Mouse (Mus musculus): ENCODE data around the gene Med18. TPM values are rescaled to one million over a fixed set of nuclear protein-coding genes. Genes with fewer than 3 reads are reported as not detected.
A peak's percentile ranks its signal among the peaks of the same experiment; 100 is the strongest.
"Not testable (repeated sequence)": the region's sequence is repeated elsewhere in the genome, so short reads cannot be mapped to it uniquely, and the experiment has no call there.

Med18 gene
- total RNA-seq, 1 experiment from 2014 or later, result 16.4 TPM

DNA sequence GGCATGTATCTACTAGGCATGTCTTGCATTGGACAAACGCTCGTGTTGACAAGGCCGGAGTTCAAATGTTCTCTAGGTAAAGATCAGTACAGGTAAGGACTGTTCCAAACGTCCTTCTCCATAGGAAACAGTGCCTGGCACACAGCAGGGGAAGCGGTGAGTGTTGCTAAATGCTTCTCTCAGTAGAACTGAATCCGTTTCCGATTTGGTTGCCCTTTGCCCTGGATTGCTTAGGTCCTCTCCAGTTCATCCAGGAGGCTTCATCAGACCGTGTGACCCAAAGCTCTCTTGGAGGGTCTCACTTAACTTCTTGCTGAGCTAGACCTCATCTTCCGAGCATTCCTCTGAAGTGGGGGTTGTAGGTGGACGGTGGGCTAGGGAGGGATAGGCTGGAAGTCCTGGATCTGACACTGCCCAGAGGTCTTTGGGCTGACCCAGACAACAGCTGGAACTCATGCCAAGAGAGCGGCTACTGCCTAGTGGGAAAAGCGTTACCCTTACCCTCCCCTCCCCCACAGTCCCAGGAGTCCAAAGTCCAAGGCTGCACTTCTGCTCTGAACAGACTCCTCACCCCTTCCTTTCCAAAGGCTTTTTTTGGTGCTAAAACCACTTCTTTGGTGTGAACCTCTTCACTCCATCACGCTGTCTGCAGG, 19.4 kb upstream of the Med18 start:
- no peak for ATAC-seq (replicated peaks; ENCODE audit: low read depth, poor library complexity, severe bottlenecking)

DNA sequence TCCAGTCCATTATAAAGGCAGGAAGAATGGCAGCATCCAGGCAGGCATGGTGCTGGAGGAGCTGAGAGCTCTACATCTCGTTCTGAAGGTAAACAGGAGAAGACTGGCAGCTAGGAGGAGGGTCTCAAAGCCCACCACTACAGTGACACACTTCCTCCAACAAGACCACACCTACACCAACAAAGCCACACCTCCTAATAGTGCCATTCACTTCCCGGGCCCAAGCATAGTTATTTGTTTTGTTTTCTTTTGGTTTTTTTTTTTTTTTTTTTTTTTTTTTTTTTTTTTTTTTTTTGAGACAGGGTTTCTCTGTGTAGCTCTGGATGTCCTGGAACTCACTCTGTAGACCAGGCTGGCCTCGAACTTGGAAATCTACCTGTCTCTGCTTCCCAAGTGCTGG, 18.4 kb upstream of the Med18 start:
- not testable (repeated sequence) for ATAC-seq (replicated peaks; ENCODE audit: low read depth, poor library complexity, severe bottlenecking)

DNA sequence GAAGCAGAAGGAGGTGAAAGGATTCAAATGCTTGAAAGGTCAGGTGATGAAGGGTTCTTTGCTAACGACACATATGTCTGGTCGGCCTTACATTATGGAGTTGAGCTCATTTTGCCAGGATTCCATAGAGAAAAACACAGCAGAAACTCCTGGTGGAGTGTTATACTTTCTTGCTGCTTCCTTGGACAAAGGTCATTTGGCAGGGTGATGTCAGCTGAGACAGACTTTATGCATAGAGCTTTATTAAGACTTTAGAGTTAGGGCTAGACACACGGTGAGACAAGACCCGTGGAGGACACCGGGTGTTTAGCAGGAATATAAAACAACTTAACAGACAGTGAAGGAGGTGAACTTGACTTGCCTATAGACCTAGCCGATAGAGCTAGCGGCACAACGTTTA, 14.1 kb upstream of the Med18 start:
- no peak for ATAC-seq (replicated peaks; ENCODE audit: low read depth, poor library complexity, severe bottlenecking)

DNA sequence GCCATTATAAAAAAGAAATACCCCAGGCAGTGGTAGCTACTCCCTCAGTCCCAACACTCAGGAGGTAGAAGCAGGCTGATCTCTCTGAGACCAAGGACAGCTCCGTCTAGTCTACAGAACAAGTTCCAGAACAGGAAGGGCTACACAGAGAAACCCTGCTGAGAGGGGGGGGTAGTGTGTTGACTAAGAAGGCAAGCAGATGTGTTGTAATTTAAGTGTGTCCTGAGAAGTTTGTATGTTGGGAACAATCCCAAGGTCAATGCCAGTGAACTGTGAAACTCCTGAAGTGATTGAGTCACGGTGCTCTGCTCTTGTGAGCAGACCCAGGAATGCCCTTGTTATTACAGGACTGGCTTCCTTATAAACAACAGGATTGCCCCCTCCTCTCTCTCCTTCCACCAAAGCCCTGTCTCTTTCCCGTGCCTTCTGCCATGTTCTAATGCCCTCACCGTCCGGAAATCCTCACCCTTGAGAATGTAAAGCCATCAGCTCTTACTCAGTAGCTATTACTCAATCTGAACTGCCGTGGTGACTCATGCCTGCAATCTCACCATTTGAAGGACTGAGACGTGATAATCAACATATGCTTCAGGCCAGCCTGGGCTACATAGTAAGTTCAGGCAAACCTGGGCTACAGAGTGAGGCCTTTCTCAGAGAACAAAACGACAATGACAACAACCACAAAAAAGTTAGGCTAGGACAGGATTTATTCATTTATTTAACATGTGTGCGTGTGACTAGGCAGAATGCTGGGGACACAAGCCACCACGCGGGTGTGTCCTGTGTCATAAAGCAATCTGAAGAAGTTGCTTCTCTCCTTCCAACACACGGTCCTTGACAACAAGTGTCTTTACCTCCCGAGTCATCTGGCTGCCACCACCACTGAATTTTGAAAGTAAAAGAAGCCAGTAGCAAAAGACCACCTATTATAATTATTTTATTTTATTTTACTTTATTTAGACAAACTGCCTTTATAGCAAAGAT, 12.5 kb upstream of the Med18 start:
- 0 out of 2 replicates have a peak, but pooled peaks have one; percentile 36 for ATAC-seq (replicated peaks; ENCODE audit: low read depth, poor library complexity, severe bottlenecking)

DNA sequence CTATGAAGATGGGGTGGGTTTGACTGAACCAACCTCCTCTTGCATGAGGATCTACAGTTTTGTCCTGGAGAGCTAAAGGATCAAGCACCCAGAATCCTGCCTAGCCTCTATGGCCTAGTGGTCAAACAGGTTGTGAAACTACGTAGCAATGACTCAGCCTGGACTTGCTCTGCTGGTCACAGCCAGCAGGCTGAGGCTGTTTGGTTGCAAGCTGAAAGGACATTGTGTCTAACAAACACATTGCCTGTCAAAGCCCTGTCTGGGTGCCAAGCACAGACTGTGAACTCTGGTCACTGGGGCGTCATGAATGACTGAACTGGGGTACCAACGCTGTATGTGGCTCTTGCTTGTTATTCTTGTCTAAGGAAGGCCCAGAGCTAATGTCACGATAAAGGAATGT, 10.9 kb upstream of the Med18 start:
- peak; percentile 37; the same call in 1 of the 2 replicates for ATAC-seq (replicated peaks; ENCODE audit: low read depth, poor library complexity, severe bottlenecking)

DNA sequence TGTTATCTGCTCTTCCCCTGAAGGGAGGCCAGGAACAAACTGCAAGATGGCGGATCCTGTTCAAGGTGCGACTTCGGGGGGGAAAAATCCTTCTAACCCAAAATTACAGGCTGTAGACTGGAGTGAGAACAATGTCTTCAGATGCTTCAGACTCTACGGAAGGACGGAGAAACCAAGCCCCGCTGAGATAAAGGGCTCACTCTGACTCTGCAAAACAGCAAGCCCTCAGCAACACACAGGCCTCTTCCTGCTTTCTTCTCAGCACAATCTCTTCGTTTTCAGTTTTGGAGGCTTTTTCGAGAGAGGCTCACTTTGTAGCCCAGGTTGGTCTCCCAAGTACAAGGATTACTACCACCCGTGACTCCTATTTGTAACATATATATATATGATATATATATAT, 9.7 kb upstream of the Med18 start:
- peak; percentile 77 for ATAC-seq (replicated peaks; ENCODE audit: low read depth, poor library complexity, severe bottlenecking)

DNA sequence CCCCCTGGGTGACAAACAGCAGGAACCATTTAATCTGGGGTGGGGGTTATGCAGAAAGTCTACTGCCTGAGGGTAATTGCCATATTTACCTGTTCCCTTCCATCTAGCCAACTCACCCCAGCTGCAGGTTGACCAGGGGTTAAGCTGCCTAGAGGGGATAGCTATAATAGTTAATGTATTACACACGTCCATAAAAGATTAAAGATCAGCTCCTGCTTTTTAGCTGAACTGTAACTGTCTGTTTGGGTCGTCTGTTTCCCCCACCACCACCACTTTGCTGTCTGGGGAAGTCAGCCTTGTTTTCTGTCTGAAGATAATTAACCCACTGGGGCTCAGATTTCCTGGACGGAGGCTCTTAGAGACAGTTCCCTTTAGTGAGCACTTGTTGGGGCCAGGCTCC, 6.2 kb upstream of the Med18 start:
- no peak for ATAC-seq (replicated peaks; ENCODE audit: low read depth, poor library complexity, severe bottlenecking)

DNA sequence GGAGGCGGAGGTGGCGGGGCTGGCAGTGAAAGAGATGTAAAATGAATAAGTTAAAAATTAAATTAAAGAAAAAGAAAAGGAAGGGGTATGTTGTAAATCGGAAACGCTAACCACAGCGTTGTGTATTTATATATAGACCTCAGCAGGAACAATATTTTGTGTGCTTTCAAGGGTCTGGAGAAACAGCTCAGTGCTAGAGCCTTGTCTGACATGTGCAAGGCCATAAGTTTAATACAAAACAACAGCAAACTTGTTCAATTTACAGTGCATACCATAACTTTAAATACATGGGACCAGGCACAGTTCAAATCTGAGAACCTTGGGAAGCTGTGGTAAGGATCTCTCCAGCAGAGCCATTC, 513 bp upstream of the Med18 start:
- ATAC-seq (replicated peaks; ENCODE audit: low read depth, poor library complexity, severe bottlenecking), result peak; percentile 12; the same call in 1 of the 2 replicates

DNA sequence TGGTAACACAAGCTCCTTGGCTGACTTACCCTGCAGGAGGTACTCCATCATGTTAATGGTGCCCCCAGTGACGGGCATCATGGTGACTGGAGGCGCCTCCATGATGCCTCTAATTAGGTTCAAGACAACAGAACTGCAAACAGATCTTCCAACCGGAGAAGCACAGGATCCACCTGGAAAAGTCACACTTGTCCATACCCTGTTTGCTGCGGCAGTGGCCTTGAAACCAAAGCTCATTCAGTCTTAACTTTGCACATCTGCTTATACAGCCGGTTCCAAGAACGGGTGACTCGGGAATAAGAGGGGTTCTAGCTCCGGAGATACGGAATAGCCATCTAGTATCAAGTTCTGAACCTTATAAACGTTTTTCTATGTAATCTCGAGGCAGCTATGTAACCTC, 885 bp downstream of the Med18 start:
- no peak for ATAC-seq (replicated peaks; ENCODE audit: low read depth, poor library complexity, severe bottlenecking)

DNA sequence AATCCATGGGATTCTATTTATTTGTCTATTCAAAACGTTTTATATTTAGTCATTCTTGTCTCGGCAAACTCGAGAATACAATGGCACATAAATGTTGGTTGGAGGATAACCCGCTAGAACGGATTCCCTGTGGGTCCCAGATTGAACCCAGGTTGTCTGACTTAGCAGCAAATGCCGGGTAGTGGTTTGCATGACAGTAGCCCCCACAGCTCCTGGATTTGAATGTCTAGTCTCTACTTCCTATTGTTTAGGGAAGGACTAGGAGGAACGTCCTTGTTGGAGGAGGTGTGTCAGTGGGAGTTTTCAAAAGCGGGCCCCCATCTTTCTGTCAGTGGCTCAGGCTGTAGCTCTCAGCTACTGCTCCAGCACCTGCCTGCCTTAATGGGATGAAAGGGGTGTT, 3.5 kb downstream of the Med18 start:
- no peak for ATAC-seq (replicated peaks; ENCODE audit: low read depth, poor library complexity, severe bottlenecking)

DNA sequence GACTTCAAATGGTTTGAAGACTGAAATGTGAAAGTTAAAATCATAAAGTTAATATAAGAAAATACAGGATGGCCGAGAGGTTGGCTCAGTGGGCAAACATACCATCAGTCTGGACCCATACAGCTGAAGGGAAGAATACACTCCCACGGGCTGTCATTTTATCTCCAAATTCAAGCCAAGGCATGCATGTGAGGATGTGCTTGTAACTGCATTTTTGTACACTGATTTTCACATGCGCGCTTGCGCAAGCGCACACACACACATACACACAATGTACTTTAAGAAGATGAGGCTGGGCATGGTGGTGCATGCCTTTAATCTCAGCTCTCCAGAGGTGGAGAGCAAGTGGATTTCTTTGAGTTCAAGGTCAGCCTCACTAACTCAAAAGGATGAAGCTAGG, 8.2 kb downstream of the Med18 start:
- ATAC-seq (replicated peaks; ENCODE audit: low read depth, poor library complexity, severe bottlenecking), result no peak

DNA sequence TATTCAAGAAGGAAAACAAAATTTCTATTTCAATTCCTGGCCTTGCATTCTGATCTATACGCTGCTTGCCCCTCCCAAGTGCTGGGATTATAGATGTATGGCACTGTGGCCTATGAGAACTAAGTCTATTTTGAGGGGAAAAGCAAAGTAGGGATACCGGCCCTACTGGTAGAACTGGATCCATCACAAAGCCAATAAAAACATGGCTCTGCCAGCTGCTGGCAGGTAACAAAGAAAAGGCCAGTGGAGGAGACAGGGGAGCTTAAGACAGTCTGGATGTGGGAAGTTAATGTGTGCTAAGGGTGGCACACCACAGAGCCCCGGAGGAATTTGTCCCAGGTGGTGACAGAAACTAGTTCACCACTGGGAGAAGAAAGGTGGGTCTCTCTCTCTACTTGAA, 8.6 kb downstream of the Med18 start:
- ATAC-seq (replicated peaks; ENCODE audit: low read depth, poor library complexity, severe bottlenecking), result no peak

DNA sequence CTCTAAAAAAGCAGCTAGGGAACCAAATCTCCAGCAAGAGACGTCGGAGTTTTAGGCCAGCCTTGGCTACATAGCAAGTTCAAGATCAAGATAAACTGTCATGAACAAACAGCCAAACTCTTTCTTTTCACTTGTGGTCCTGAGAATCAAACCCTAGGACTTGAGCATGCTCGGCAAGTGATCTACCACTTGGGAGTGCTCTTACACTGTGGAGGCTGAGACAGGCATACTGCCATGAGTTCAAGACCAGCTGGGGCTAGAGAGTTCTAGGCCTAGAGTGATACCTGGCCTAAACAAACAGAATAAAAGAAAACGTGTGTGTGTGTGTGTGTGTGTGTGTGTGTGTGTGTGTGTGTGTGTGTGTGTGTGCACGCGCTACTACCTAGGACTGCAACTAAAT, 9.5 kb downstream of the Med18 start:
- ATAC-seq (replicated peaks; ENCODE audit: low read depth, poor library complexity, severe bottlenecking), result no peak

DNA sequence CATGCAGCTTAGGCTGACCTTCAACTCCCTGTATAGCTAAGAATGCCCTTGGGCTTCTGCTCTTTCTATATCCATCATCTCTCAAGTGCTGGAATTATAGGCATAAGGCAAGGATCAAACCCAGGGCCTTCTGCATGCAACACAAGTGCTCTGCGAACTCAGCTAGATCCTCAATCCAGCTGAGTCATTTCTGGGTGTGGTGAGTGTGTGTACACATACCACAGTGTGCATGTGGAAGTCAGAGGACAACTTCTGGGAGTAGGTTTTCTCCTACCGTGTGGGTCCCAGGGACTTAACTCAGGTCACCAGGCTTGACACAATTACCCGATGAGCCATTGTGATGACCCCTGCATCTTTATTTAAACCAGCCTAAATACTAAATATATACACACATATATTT, 13.9 kb downstream of the Med18 start:
- ATAC-seq (replicated peaks; ENCODE audit: low read depth, poor library complexity, severe bottlenecking), result no peak

DNA sequence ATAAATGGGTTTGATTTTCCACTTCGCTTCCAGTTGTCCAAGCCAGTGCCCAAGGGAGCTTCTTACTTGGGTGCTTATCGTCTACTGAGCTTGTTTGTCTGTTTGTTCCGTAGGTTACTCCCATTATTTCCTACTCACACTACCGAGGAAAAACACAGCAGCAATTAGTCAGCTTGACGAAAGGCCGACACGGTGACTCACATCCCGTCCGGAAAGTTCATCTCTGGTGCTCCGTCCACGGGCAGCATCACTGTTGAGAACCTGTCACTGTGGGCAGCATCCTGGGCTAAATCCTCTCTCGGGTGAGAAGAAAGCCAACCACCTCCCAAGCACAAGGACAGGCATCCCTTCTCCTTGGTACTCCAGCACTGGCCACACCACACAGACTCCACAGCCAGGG, 17.6 kb downstream of the Med18 start:
- ATAC-seq (replicated peaks; ENCODE audit: low read depth, poor library complexity, severe bottlenecking), result no peak

DNA sequence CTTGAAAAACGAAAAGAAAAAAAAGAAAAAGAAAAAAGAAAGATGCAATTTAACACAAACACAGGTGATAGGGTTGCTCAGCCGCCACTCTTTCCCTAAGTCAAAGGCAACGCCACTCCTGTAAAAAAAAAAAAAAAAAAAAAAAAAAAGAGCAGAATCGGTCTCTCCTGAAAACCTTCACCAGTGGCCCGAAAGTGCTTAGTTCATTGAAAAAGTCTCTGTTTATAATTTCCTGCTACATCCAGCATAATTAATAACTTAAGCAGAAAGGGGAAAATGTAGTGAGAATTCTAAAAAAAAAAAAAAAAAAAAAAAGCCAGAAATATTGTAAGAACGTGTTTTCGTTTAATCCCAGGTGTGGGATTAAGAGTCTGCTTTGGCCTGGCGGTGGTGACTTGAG, 19.2 kb downstream of the Med18 start:
- no peak for ATAC-seq (replicated peaks; ENCODE audit: low read depth, poor library complexity, severe bottlenecking)

DNA sequence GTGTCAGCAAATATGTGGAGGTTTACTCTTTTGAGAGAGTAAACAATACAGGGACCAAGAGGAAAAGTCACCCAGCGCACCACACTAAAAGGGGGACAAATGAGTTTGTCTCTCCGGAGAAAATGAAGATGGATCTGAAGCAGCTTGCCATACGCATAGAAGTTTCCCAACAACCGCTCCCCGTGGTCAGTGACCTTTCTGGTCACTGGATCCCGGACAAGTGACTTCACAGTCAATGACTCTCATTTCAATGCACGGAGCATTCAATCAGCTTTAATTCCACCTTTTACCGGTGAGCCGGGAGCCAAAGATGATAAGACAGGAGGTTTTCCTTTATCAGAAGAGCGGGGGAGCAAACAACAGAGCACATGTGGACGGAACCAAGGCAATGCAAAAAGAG, 25.9 kb downstream of the Med18 start:
- ATAC-seq (replicated peaks; ENCODE audit: low read depth, poor library complexity, severe bottlenecking), result no peak

DNA sequence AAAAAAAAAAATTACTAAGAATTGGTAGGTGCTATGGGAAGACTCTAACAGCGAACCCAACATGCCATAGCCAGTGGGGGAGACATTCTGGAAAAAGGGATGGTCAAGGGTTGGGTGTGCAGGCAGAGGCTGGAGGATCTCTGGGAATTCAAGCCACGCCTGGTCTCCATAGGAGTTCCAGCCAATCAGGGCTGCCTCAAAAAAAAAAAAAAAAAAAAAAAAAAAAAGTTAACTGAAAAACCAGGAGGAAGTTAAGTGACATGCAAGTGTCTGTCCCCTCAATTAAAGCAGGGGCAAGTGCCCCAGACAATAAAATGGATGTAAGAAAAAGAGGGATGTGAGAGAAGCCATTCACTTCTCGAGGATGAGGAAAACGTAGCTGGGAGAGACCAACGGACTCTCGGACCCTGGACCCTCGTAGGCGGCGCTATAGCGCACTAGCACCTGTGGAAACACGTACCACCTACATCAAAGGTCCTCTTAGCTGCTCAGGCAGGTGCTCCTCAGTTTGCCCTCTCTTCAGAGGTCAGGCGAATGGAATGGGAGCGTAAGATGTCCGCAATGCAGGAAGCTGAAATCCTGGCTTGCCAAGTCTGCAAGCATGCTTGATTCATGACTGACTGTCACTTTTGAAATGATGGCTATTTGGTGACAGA, 30.9 kb downstream of the Med18 start:
- ATAC-seq (replicated peaks; ENCODE audit: low read depth, poor library complexity, severe bottlenecking), result no peak

DNA sequence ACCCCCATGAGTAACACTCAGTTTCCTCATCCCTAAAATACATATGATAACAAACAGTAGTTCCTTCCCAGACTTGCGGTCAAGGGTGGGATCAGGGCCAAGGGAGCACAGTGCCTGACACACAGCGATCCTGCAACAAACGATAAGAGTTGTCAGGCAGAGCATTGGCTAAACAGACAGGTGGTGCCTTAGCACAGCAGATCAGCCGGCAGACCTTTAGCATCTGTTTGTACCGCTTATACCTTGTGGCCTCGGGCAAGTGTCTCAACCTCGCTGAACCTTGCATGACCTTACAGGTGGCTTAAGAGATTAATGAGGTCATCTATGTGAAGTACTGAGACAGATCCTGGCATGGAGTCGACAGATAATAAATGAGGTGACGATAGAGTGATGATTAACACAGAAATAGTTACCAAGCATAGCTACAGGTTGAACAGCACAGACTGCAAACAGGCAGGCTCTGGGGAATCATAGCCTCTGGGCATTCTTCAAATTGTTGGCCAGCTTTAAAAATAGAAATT, 35.6 kb downstream of the Med18 start:
- peak; percentile 84 for ATAC-seq (replicated peaks; ENCODE audit: low read depth, poor library complexity, severe bottlenecking)

DNA sequence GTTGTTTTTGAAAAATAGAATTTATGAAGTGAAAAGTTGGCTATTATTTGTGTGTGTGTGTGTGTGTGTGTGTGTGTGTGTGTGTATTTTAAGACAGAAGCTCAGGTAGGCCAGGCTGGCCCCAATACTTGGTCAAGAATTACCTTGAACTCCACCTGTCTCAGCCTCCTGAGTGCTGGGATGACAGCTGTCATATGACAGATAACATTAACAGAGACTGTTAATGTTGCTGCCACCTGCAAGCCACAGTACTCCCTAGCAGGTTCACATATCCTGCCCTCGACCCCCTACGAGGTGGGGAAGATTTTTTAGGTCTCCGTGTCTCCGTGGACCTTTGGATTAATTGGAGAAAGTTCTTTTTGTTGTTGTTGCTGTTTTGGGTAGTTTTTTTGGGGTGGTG, 36.2 kb downstream of the Med18 start:
- ATAC-seq (replicated peaks; ENCODE audit: low read depth, poor library complexity, severe bottlenecking), result 0 out of 2 replicates have a peak, but pooled peaks have one; percentile 9

DNA sequence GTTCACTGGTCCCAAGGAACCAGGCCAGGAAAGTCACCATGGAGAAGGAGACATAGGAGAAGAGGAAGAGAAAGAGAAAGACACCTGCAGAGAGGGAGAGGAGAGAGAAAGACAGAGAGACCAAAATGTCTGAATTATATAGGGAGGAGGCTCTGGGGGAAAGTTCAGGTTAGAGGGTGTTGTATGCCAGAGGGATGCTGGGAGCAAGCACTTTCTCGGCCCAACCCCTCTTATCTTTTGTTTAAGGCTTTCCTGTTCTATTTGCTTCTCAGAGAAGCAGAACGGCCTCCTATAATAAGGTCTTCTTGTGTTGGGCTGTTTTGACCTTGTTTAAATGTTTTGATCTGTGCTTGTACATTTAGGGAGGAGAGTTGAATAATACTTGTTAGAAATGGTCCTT, 37.7 kb downstream of the Med18 start:
- ATAC-seq (replicated peaks; ENCODE audit: low read depth, poor library complexity, severe bottlenecking), result no peak

All from common myeloid progenitor, adult 5-6 weeks (primary cell).